In the genomic region with DNA sequence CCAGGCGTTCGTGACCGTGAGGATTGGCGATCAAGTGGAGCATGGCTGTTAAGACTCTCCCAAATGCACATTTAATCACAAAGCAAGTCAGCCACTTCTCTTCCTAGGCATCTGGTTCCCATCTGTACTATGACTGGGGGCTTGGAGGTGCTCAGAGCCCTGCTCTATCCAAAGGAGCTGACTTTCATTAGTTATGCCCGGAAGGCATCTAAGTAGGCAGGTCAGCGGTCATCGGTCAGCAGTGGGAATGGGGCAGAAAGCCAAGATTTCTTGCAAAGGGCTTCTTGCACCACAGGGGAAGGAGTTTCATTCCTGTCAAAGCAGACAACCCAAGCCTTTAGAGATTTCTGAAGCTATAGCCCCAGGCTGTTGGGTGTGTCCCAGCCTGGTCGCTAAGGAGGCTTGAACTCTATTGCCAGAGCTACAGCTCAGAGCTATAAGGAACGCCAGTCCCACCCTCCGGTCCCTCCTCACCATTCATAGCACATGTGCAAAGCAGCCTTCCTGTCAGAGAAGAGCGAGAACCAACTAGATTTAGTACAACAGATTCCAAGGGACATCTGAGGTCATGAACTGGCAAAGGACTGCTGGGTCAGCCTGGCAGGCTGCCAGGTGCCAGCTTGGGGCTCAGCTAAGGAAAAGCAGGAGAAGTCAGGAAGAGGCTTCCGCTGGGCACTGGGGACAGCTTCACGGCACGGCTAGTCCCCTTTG, we compare ENCODE assay signal across 9 mouse cellular contexts.
DNase-seq lines count a peak whose midpoint lies in the region; ATAC-seq and TF ChIP-seq lines count a peak whose summit lies in the region.
"Had no signal": no experiment of that assay in that cellular context is flagged by ENCODE, and none has a peak within 500 bp of the region (broad histone marks: within the 10 kb centered on the region; RNA-seq: fewer than 3 reads in every experiment).

No protein-coding gene starts in this region.

- no peaks in the 10 kb centered on the region for H3K9me3 ChIP-seq in forebrain, embryonic 11.5 days (ENCODE audit: control insufficient read depth, low read length)
- H3K9me3 ChIP-seq in forebrain, embryonic 16.5 days (ENCODE audit: control insufficient read depth, low read length) = no peaks in the 10 kb centered on the region
- no peaks in the 10 kb centered on the region for H3K9me3 ChIP-seq in heart, embryonic 16.5 days (replicated peaks; ENCODE audit: control insufficient read depth, low read length)
- H3K9me3 ChIP-seq in stomach, postnatal 0 days (ENCODE audit: control insufficient read depth, low read length) = no peaks in the 10 kb centered on the region
- H3K9me3 ChIP-seq in liver, postnatal 0 days (ENCODE audit: low read length) = no peaks in the 10 kb centered on the region

- no peak for ATAC-seq in forebrain, embryonic 11.5 days (replicated peaks; ENCODE audit: low FRiP score)
- ATAC-seq in forebrain, embryonic 16.5 days = no peak
- ATAC-seq in heart, embryonic 16.5 days (replicated peaks; ENCODE audit: extremely low read depth, insufficient read depth, low FRiP score) = peak; percentile 26; the same call in 1 of the 2 replicates
- ATAC-seq in stomach, postnatal 0 days (ENCODE audit: low FRiP score, low TSS enrichment) = 0 out of 2 replicates have a peak, but pooled peaks have one; percentile 27
- ATAC-seq in liver, postnatal 0 days = no peak

- H3K27me3 ChIP-seq in forebrain, embryonic 11.5 days (ENCODE audit: control insufficient read depth, insufficient read depth, low read length) = no peaks in the 10 kb centered on the region
- no peaks in the 10 kb centered on the region for H3K27me3 ChIP-seq in forebrain, embryonic 16.5 days (replicated peaks; ENCODE audit: control insufficient read depth, insufficient read depth, low read length)
- H3K27me3 ChIP-seq in cerebellum, adult 2 months (ENCODE audit: control insufficient read depth, insufficient read depth, low read length) = no peaks in the 10 kb centered on the region
- H3K27me3 ChIP-seq in heart, embryonic 16.5 days (ENCODE audit: control insufficient read depth, insufficient read depth, low read length) = no peaks in the 10 kb centered on the region
- H3K27me3 ChIP-seq in stomach, postnatal 0 days (ENCODE audit: control insufficient read depth, insufficient read depth, low read length) = no peaks in the 10 kb centered on the region
- no peaks in the 10 kb centered on the region for H3K27me3 ChIP-seq in liver, postnatal 0 days (ENCODE audit: insufficient read depth, low read length)

- no peak for TF ChIP-seq EP300 in stomach, postnatal 0 days (optimal IDR thresholded peaks at IDR 0.05)
- TF ChIP-seq EP300 in liver, postnatal 0 days (IDR thresholded peaks at IDR 0.05; ENCODE audit: low read depth) = no peak

- no peak for TF ChIP-seq CTCF in cerebellum, adult 2 months (IDR thresholded peaks at IDR 0.05; ENCODE audit: borderline replicate concordance, insufficient read depth, low read depth, low read length)
- TF ChIP-seq CTCF in stomach, postnatal 0 days (IDR thresholded peaks at IDR 0.05; ENCODE audit: low read depth) = no peak
- TF ChIP-seq CTCF in liver, postnatal 0 days (IDR thresholded peaks at IDR 0.05; ENCODE audit: low read depth) = no peak

- DNase-seq in forebrain, embryonic 11.5 days (ENCODE audit: low spot score) = peak; percentile 50
- peak; percentile 56 to 57 for DNase-seq in cerebellum, adult 2 months
- peak; percentile 58 to 71 for DNase-seq in kidney, postnatal 4 days
- peak; percentile 33 for DNase-seq in stomach, postnatal 0 days (ENCODE audit: low spot score)
- DNase-seq in liver, postnatal 0 days = no peak
- no peak for DNase-seq in spleen, postnatal 36 days (ENCODE audit: low spot score in 2 of 2)

- H3K4me1 ChIP-seq in forebrain, embryonic 11.5 days (replicated peaks; ENCODE audit: control insufficient read depth, insufficient read depth, low read length) = no peaks in the 10 kb centered on the region
- H3K4me1 ChIP-seq in forebrain, embryonic 16.5 days (replicated peaks; ENCODE audit: control insufficient read depth, insufficient read depth, low read length) = 0 out of 2 replicates have a peak, but pooled peaks cover 4% of the 10 kb centered on the region
- peaks cover 13% of the 10 kb centered on the region for H3K4me1 ChIP-seq in cerebellum, adult 2 months (ENCODE audit: control insufficient read depth, insufficient read depth, low read length)
- peaks cover 19% of the 10 kb centered on the region for H3K4me1 ChIP-seq in heart, embryonic 16.5 days (ENCODE audit: control insufficient read depth, insufficient read depth, low read length)
- H3K4me1 ChIP-seq in stomach, postnatal 0 days (replicated peaks; ENCODE audit: control insufficient read depth, insufficient read depth) = no peaks in the 10 kb centered on the region; the same call in 1 of the 2 replicates
- peaks cover 3% of the 10 kb centered on the region; the same call in 1 of the 2 replicates for H3K4me1 ChIP-seq in liver, postnatal 0 days (ENCODE audit: insufficient read depth)

- WGBS in forebrain, embryonic 11.5 days = 75% methylated on average over 14 of the region's 14 CpGs
- 85% methylated on average over 14 of the region's 14 CpGs for WGBS in forebrain, embryonic 16.5 days
- WGBS in cerebellum, adult 2 months = 55% methylated on average over 14 of the region's 14 CpGs
- WGBS in heart, embryonic 16.5 days = 54% methylated on average over 14 of the region's 14 CpGs
- 59% methylated on average over 14 of the region's 14 CpGs for whole genome bisulfite sequencing in stomach, postnatal 0 days
- WGBS in liver, postnatal 0 days (ENCODE audit: insufficient replicate concordance) = 68% methylated on average over 14 of the region's 14 CpGs

- H3K4me2 ChIP-seq in forebrain, embryonic 11.5 days (ENCODE audit: low read depth, low read length, severe bottlenecking) = no peak overlapping the region
- no peak overlapping the region for H3K4me2 ChIP-seq in forebrain, embryonic 16.5 days (ENCODE audit: low read length)
- H3K4me2 ChIP-seq in heart, embryonic 16.5 days (ENCODE audit: low read depth, low read length) = no peak overlapping the region
- no peak overlapping the region for H3K4me2 ChIP-seq in stomach, postnatal 0 days (replicated peaks; ENCODE audit: low read depth)
- H3K4me2 ChIP-seq in liver, postnatal 0 days (ENCODE audit: low read depth, low read length) = no peak overlapping the region; the same call in 1 of the 2 replicates

- no peak overlapping the region for H3K9ac ChIP-seq in forebrain, embryonic 11.5 days (ENCODE audit: low read length)
- H3K9ac ChIP-seq in forebrain, embryonic 16.5 days (replicated peaks; ENCODE audit: low read depth, low read length) = no peak overlapping the region
- no peak overlapping the region; the same call in 1 of the 2 replicates for H3K9ac ChIP-seq in heart, embryonic 16.5 days (ENCODE audit: low read length)
- H3K9ac ChIP-seq in stomach, postnatal 0 days (ENCODE audit: low read length) = no peak overlapping the region
- no peak overlapping the region for H3K9ac ChIP-seq in liver, postnatal 0 days (replicated peaks)

- no peak overlapping the region for H3K27ac ChIP-seq in forebrain, embryonic 11.5 days (ENCODE audit: low read depth, low read length)
- H3K27ac ChIP-seq in forebrain, embryonic 16.5 days (ENCODE audit: low read length) = no peak overlapping the region
- H3K27ac ChIP-seq in cerebellum, adult 2 months (ENCODE audit: insufficient read depth, low read length) = no peak overlapping the region
- no peak overlapping the region for H3K27ac ChIP-seq in heart, embryonic 16.5 days (ENCODE audit: low read length)
- H3K27ac ChIP-seq in stomach, postnatal 0 days (replicated peaks) = no peak overlapping the region
- H3K27ac ChIP-seq in liver, postnatal 0 days (ENCODE audit: low read depth) = no peak overlapping the region

- TF ChIP-seq POLR2A in cerebellum, adult 2 months (IDR thresholded peaks at IDR 0.05; ENCODE audit: borderline replicate concordance, insufficient read depth, low read length) = no peak

- no peaks in the 10 kb centered on the region for H3K36me3 ChIP-seq in forebrain, embryonic 11.5 days (ENCODE audit: control insufficient read depth, insufficient read depth, low read length)
- no peaks in the 10 kb centered on the region for H3K36me3 ChIP-seq in forebrain, embryonic 16.5 days (ENCODE audit: control insufficient read depth, insufficient read depth)
- H3K36me3 ChIP-seq in heart, embryonic 16.5 days (ENCODE audit: control insufficient read depth, insufficient read depth) = no peaks in the 10 kb centered on the region
- H3K36me3 ChIP-seq in stomach, postnatal 0 days (ENCODE audit: control insufficient read depth, insufficient read depth, low read length) = no peaks in the 10 kb centered on the region
- H3K36me3 ChIP-seq in liver, postnatal 0 days (replicated peaks; ENCODE audit: insufficient read depth, low read length) = no peaks in the 10 kb centered on the region

- H3K4me3 ChIP-seq in forebrain, embryonic 11.5 days (ENCODE audit: low read depth, low read length) = no peak overlapping the region
- no peak overlapping the region for H3K4me3 ChIP-seq in forebrain, embryonic 16.5 days (replicated peaks; ENCODE audit: low read length)
- H3K4me3 ChIP-seq in cerebellum, adult 2 months (replicated peaks; ENCODE audit: insufficient read depth, low read depth, low read length) = no peak overlapping the region
- H3K4me3 ChIP-seq in heart, embryonic 16.5 days (ENCODE audit: low read length) = no peak overlapping the region
- no peak overlapping the region for H3K4me3 ChIP-seq in stomach, postnatal 0 days (ENCODE audit: low read depth, low read length)
- H3K4me3 ChIP-seq in liver, postnatal 0 days (ENCODE audit: low read depth, low read length) = no peak overlapping the region
- H3K4me3 ChIP-seq: erythroblast, embryonic 14.5 days had no signal

Comparison
In these comparisons a context has a peak if more than half of its experiments do, and no peak if none do; other contexts are left out.
1. ATAC-seq: peak in heart, embryonic 16.5 days (single experiment) and stomach, postnatal 0 days (single experiment); none in forebrain, embryonic 11.5 days (single experiment), forebrain, embryonic 16.5 days (single experiment) and liver, postnatal 0 days (single experiment).
2. DNase-seq: peak in forebrain, embryonic 11.5 days (single experiment), cerebellum, adult 2 months (2 of 2), kidney, postnatal 4 days (2 of 2) and stomach, postnatal 0 days (single experiment); none in liver, postnatal 0 days (single experiment) and spleen, postnatal 36 days (0 of 2).